Mouse (Mus musculus): ENCODE measurements around the gene Sftpd.

- TF ChIP-seq GATA1 (IDR thresholded peaks at IDR 0.05; ENCODE audit: borderline replicate concordance, low read length) (no peak), FLI1 (IDR thresholded peaks at IDR 0.05; ENCODE audit: low read length) (no peak)
These were observed 22.3 kb downstream of the Sftpd start for GRCm38 (mm10) chr14:41162663-41163062.

Measured in megakaryocyte, embryonic 14.5 days (primary cell).